Mouse (Mus musculus) heart, postnatal 0 days (tissue): ENCODE results near the gene Nup50.

Experiments
- CTCF ChIP-seq: IDR thresholded peaks from 2 replicates; pipeline ENCODE4 v1.5.1; 2016; ENCODE audit warnings: antibody characterized with exemption, control low read depth, low read depth
- EP300 ChIP-seq: IDR thresholded peaks from 2 replicates; pipeline ENCODE4 v1.6.1; 2016; ENCODE audit warnings: antibody characterized with exemption, low read depth

DNA sequence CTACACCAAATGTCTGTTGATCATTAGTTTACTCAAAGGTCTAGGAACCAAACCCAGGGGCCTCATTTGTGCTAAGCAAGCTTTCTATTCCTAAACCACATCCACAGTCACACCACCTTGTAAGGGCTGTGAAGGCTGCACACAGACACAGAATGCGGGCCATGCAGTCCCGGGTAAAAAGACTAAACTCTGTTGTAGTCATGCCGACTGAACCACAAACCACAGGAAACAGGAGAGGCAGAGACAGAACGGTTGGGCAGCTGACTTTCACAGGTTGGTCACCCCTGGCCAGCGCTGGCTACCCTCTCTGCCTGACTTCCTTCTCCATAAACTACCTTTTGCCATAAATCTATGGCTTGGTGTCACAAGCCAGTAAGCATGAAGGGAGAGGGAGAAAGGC, 41.6 kb downstream of the Nup50 start:
- TF ChIP-seq CTCF = no peak
- TF ChIP-seq EP300 = no peak
